Mouse (Mus musculus): Measurements from ENCODE around the gene Gramd2. TPM values are rescaled to one million over a fixed set of nuclear protein-coding genes. Genes with fewer than 3 reads are reported as not detected.

Gramd2 gene
- 4.1 TPM for polyA plus RNA-seq (2015; fragmentation: Illumina TruSeq; extraction: RNeasy Lipid Tissue Mini Kit (QIAGEN cat#74804); ENCODE audit: insufficient read depth, low replicate concordance)

DNA sequence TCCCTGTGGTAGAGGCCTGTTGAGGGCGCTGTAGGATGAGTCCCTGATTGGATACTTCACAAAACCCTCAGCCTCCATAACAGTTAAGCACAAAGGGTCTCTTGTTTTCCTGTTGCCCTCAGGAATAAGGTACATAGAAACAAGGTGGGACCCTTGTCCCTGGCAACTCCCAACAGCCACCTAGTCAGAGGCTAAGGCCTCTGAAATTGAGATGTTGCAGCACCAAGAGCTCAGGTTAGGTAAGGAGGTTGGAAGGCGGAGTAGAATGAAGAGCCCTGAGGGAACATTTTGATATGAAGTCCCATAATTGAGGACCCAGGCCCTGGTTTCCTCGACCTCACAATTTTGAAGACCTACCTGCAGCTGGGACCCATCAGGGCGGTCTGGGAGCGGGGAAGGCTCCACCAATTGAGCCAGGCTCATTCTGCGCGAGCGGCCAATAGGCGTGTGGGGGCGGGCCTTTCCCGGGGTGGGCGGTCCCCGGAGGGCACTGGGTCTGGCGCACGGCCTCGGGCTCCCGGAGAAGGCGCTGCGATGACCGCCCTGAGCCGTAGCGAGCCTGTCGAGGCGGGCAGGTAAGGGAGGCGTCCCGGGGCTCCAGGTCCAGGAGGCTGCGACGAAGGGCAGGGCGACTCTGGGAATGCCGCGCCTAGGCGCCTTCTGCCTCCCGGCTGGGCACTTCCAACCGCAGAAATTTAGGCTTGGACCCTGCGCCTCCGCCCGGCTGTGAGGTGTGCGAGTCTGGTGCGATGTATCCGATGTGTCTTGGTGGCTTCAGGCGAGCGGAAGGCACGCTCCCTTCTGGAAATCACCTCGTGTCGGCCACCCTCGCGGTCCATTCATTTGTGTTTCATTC lies at the start of gene Gramd2:
Gene Gramd2 (plus strand): TSS at position 467 of the 856 bp plus-strand sequence.

GRCm38 (mm10) chr9:59655958-59656634 lies 23.8 kb upstream of the Gramd2 start, which contains the start of gene Pkm:
Gene Pkm, plus strand, starts transcription at chr9:59656368.

DNA sequence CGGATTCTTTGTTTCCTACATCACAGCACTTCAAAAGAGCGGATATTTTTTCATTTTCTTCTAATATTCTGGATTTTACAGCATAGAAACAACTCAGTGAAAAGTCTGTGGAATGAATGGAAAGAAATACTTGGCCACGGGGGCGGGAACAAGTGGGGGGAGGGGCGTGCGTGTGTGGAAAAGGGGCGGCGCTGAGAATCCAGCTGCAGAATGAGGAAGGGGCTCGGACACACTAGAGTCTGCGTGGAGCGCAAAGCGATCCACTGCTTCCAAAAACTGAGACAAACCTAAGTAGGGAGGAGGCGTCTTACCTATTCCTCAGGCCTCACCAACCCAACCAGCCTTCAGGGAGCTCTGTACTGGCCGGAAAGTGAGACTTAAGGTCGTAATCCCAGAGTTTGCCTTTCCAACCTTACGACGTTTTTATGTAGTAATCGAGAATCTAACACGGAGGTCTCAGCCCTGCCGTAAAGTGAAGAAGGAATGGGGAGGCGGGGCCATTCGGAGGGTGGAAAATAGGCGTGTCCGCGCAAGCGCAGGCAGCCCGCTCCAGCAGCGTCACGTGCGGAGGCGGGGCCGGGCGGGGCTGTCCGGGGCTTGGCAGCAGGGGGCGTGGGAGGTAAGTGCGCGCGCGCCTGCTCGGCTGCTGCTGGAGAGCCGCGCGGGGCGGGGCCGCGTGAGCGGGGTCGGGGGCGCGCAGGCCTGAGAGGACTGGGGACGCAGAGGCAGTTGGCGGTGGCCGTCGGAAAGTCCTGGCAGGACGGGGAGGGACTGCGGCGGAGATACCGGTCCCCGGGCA lies 70.5 kb downstream of the Gramd2 start, which contains the start of the genes Senp8 and Myo9a:
Gene Senp8 (minus strand): TSS at position 444 of the 799 bp plus-strand sequence.
Gene Myo9a (plus strand): TSS at position 630 of the 799 bp plus-strand sequence.

Other genes with a start within 250 kb of the Gramd2 start
- gene Arih1, start 193.5 kb upstream of the Gramd2 start, polyA plus RNA-seq (2015; fragmentation: Illumina TruSeq; extraction: RNeasy Lipid Tissue Mini Kit (QIAGEN cat#74804); ENCODE audit: insufficient read depth, low replicate concordance) = 106 TPM
- gene Hexa, start 140.6 kb upstream of the Gramd2 start, polyA plus RNA-seq (2015; fragmentation: Illumina TruSeq; extraction: RNeasy Lipid Tissue Mini Kit (QIAGEN cat#74804); ENCODE audit: insufficient read depth, low replicate concordance) = 118 TPM
- 0.44 TPM for gene Tmem202, start 140.3 kb upstream of the Gramd2 start, polyA plus RNA-seq (2015; fragmentation: Illumina TruSeq; extraction: RNeasy Lipid Tissue Mini Kit (QIAGEN cat#74804); ENCODE audit: insufficient read depth, low replicate concordance)
- not detected for gene Celf6, start 102.2 kb upstream of the Gramd2 start, polyA plus RNA-seq (2015; fragmentation: Illumina TruSeq; extraction: RNeasy Lipid Tissue Mini Kit (QIAGEN cat#74804); ENCODE audit: insufficient read depth, low replicate concordance)
- gene Parp6, start 62.9 kb upstream of the Gramd2 start, polyA plus RNA-seq (2015; fragmentation: Illumina TruSeq; extraction: RNeasy Lipid Tissue Mini Kit (QIAGEN cat#74804); ENCODE audit: insufficient read depth, low replicate concordance) = 57.8 TPM
- 156 TPM for gene Pkm, start 23.8 kb upstream of the Gramd2 start, polyA plus RNA-seq (2015; fragmentation: Illumina TruSeq; extraction: RNeasy Lipid Tissue Mini Kit (QIAGEN cat#74804); ENCODE audit: insufficient read depth, low replicate concordance)
- 10.3 TPM for gene Senp8, start 70.6 kb downstream of the Gramd2 start, polyA plus RNA-seq (2015; fragmentation: Illumina TruSeq; extraction: RNeasy Lipid Tissue Mini Kit (QIAGEN cat#74804); ENCODE audit: insufficient read depth, low replicate concordance)
- 31.7 TPM for gene Myo9a, start 70.8 kb downstream of the Gramd2 start, polyA plus RNA-seq (2015; fragmentation: Illumina TruSeq; extraction: RNeasy Lipid Tissue Mini Kit (QIAGEN cat#74804); ENCODE audit: insufficient read depth, low replicate concordance)